Mouse (Mus musculus): ENCODE data around the gene Hspb11.

DNA sequence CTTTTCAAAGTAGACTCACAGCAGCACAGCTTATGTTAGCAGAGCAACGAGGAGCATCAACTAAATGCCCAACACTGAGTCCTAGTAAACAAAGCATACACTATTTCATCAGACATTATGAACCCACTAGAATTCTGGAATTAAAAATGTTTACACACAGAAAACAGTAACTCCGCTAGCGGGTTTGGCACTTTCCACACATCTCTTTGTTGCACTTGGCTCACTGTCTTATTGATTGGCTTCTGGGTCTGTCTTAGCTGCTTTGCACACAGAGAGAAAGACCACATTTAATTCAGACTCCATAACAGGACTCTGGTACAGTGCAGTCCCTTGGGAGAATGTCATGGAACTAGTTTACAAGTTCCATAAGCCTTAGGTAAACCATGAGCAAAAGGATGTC is 5.3 kb upstream of the Hspb11 start:
- TF ChIP-seq CTCF (IDR thresholded peaks at IDR 0.05; ENCODE audit: extremely low read depth, insufficient read depth, low read length) (no peak), POLR2A (IDR thresholded peaks at IDR 0.05; ENCODE audit: extremely low read depth, insufficient read depth, low read length) (no peak)

Measured in cortical plate, adult 2 months (tissue).